Mouse (Mus musculus): Measurements from ENCODE around the gene Rnf130.

DNA sequence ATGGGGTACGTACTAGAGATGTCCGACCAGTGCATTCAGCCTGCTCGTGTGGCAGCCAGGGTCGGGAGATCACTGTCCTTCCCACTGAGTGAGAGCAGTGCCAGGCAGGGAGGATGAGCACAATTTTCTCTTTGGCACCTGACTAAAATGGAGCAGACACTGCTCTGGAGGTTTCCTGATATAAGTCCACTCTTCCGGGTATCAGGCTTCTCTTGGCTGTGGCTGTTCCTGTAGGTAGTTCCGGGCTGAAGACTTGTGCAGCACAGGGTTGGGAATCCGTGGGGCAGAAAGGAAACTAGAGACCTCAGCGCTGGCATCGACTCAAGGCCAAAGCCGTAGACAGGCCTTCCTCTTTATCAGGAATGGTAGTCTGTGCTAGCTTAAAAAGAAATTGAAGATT, 48.7 kb downstream of the Rnf130 start:
- TF ChIP-seq CTCF (IDR thresholded peaks at IDR 0.05; ENCODE audit: low read depth) (no peak), EP300 (optimal IDR thresholded peaks at IDR 0.05) (no peak)

All from stomach, postnatal 0 days (tissue).